7 mouse cellular contexts compared by ENCODE assay signal in genomic region chr3:152477796-152478527, GRCm38 (mm10).
DNase-seq lines count a peak whose midpoint lies in the region; ATAC-seq and TF ChIP-seq lines count a peak whose summit lies in the region.

No protein-coding gene starts in this region.

- H3K9me3 ChIP-seq in intestine, embryonic 15.5 days = no peaks in the 10 kb centered on the region
- no peaks in the 10 kb centered on the region for H3K9me3 ChIP-seq in limb, embryonic 11.5 days (ENCODE audit: control insufficient read depth, low read length)
- H3K9me3 ChIP-seq in midbrain, embryonic 11.5 days (ENCODE audit: control insufficient read depth, low read length) = no peaks in the 10 kb centered on the region

- no peak overlapping the region for H3K27ac ChIP-seq in cortical plate, adult 2 months (ENCODE audit: insufficient read depth, low read length)
- H3K27ac ChIP-seq in intestine, embryonic 15.5 days = peak overlapping the region; percentile 72
- H3K27ac ChIP-seq in limb, embryonic 11.5 days (replicated peaks; ENCODE audit: low read depth, low read length) = no peak overlapping the region
- no peak overlapping the region for H3K27ac ChIP-seq in midbrain, embryonic 11.5 days (ENCODE audit: low read depth, low read length)

- DNase-seq in adrenal gland, adult 18-20 months (ENCODE audit: low spot score in 2 of 2) = peak; percentile 51 to 58
- DNase-seq in gastrocnemius, postnatal 36 days = peak; percentile 53 to 65
- DNase-seq in limb, embryonic 11.5 days (ENCODE audit: low spot score) = peak; percentile 77
- DNase-seq in midbrain, embryonic 11.5 days (ENCODE audit: low spot score, missing footprints) = peak; percentile 93
- DNase-seq in spleen, adult 12 weeks (ENCODE audit: low spot score) = peak; percentile 57

- H3K4me3 ChIP-seq in cortical plate, adult 2 months (ENCODE audit: insufficient read depth, low read length) = no peak overlapping the region; the same call in 1 of the 2 replicates
- peak overlapping the region; percentile 42 for H3K4me3 ChIP-seq in intestine, embryonic 15.5 days (replicated peaks)
- H3K4me3 ChIP-seq in limb, embryonic 11.5 days (ENCODE audit: low read depth, low read length) = peak overlapping the region; percentile 30
- H3K4me3 ChIP-seq in midbrain, embryonic 11.5 days (ENCODE audit: low read depth, low read length) = peak overlapping the region; percentile 32

- no peak for TF ChIP-seq POLR2A in cortical plate, adult 2 months (IDR thresholded peaks at IDR 0.05; ENCODE audit: extremely low read depth, insufficient read depth, low read length)

- WGBS in intestine, embryonic 15.5 days = under 1% methylated on average over 23 of the region's 23 CpGs
- WGBS in limb, embryonic 11.5 days = 3% methylated on average over 23 of the region's 23 CpGs
- WGBS in midbrain, embryonic 11.5 days = 6% methylated on average over 23 of the region's 23 CpGs

- intact Hi-C loops in gastrocnemius, postnatal 36 days (cut with DNase I) = loop anchor here (2.0 to 10.0 kb wide), 3 partner anchors 81 to 269 kb away; partner anchors contain the start of gene Pigk

- peak; percentile 84 for ATAC-seq in intestine, embryonic 15.5 days
- ATAC-seq in limb, embryonic 11.5 days (ENCODE audit: insufficient number of reproducible peaks, low FRiP score, low TSS enrichment, low read depth) = peak; percentile 70
- ATAC-seq in midbrain, embryonic 11.5 days (ENCODE audit: low FRiP score) = peak; percentile 73

- peak overlapping the region; percentile 81 for H3K4me2 ChIP-seq in intestine, embryonic 15.5 days (replicated peaks)
- peak overlapping the region; percentile 52 for H3K4me2 ChIP-seq in limb, embryonic 11.5 days (ENCODE audit: low read depth, severe bottlenecking)
- H3K4me2 ChIP-seq in midbrain, embryonic 11.5 days = peak overlapping the region; percentile 63

- no peaks in the 10 kb centered on the region; the same call in 1 of the 2 replicates for H3K4me1 ChIP-seq in cortical plate, adult 2 months (ENCODE audit: control insufficient read depth, insufficient read depth, low read length)
- H3K4me1 ChIP-seq in intestine, embryonic 15.5 days (replicated peaks) = peaks cover 8% of the 10 kb centered on the region; the same call in 1 of the 2 replicates
- H3K4me1 ChIP-seq in limb, embryonic 11.5 days (ENCODE audit: control insufficient read depth, insufficient read depth, low read length) = peaks cover 11% of the 10 kb centered on the region
- H3K4me1 ChIP-seq in midbrain, embryonic 11.5 days (ENCODE audit: control insufficient read depth, insufficient read depth, low read length) = peaks cover 11% of the 10 kb centered on the region; the same call in 1 of the 2 replicates

- no peaks in the 10 kb centered on the region for H3K36me3 ChIP-seq in intestine, embryonic 15.5 days
- H3K36me3 ChIP-seq in limb, embryonic 11.5 days (ENCODE audit: control insufficient read depth, insufficient read depth, low read length) = no peaks in the 10 kb centered on the region
- no peaks in the 10 kb centered on the region for H3K36me3 ChIP-seq in midbrain, embryonic 11.5 days (ENCODE audit: control insufficient read depth, insufficient read depth, low read length)

- no peaks in the 10 kb centered on the region for H3K27me3 ChIP-seq in intestine, embryonic 15.5 days (replicated peaks)
- H3K27me3 ChIP-seq in limb, embryonic 11.5 days (ENCODE audit: control insufficient read depth, insufficient read depth, low read length) = no peaks in the 10 kb centered on the region
- no peaks in the 10 kb centered on the region for H3K27me3 ChIP-seq in midbrain, embryonic 11.5 days (ENCODE audit: control insufficient read depth, insufficient read depth, low read length)

- TF ChIP-seq CTCF in cortical plate, adult 2 months (IDR thresholded peaks at IDR 0.05; ENCODE audit: extremely low read depth, insufficient read depth, low read length) = peak; percentile 47

- peak overlapping the region; percentile 44 for H3K9ac ChIP-seq in intestine, embryonic 15.5 days
- H3K9ac ChIP-seq in limb, embryonic 11.5 days (ENCODE audit: low read length) = peak overlapping the region; percentile 38; the same call in 1 of the 2 replicates
- peak overlapping the region; percentile 61 for H3K9ac ChIP-seq in midbrain, embryonic 11.5 days (ENCODE audit: low read length)
